Mouse (Mus musculus) ES-Bruce4 (cell line): ENCODE measurements around the gene Nkx2-5. TPM values are rescaled to one million over a fixed set of nuclear protein-coding genes. Genes with fewer than 3 reads are reported as not detected.

Source experiments
- H3K27ac ChIP-seq: 2 replicates; pipeline ENCODE4 v1.5.1; 2012; ENCODE audit warnings: low read length, inconsistent platforms; ENCODE audit not compliant: insufficient read depth
- H3K27me3 ChIP-seq: 2 replicates; pipeline ENCODE4 v1.6.1; 2012; ENCODE audit warnings: mild to moderate bottlenecking, low read length, inconsistent platforms; ENCODE audit not compliant: control insufficient read depth, poor library complexity, insufficient read depth, severe bottlenecking
- H3K36me3 ChIP-seq: 2 replicates; pipeline ENCODE4 v1.6.1; 2012; ENCODE audit warnings: inconsistent platforms, mild to moderate bottlenecking, low read length, moderate library complexity; ENCODE audit not compliant: control insufficient read depth, poor library complexity, insufficient read depth, severe bottlenecking
- H3K4me1 ChIP-seq: one replicate; pipeline ENCODE4 v1.8.1; 2011; ENCODE audit warnings: low read length; ENCODE audit not compliant: control insufficient read depth, insufficient read depth
- H3K4me3 ChIP-seq: 2 replicates; pipeline ENCODE4 v1.5.1; 2011; ENCODE audit warnings: low read depth, mild to moderate bottlenecking, low read length
- H3K9ac ChIP-seq: 2 replicates; pipeline ENCODE4 v1.6.1; 2012; ENCODE audit warnings: low read depth, mild to moderate bottlenecking, inconsistent platforms; ENCODE audit not compliant: poor library complexity, severe bottlenecking
- H3K9me3 ChIP-seq: replicated peaks from 2 replicates; pipeline ENCODE4 v1.6.1; 2012; ENCODE audit warnings: mild to moderate bottlenecking, low read length, inconsistent platforms; ENCODE audit not compliant: control insufficient read depth, poor library complexity, insufficient read depth, severe bottlenecking
- CTCF ChIP-seq: IDR thresholded peaks from one replicate; pipeline ENCODE4 v1.8.1; 2011; ENCODE audit warnings: low read depth, low read length
- EP300 ChIP-seq: IDR thresholded peaks from 2 replicates; pipeline ENCODE4 v1.6.1; 2011; ENCODE audit warnings: low read depth, low read length; ENCODE audit not compliant: insufficient read depth
- POLR2A ChIP-seq: IDR thresholded peaks from one replicate; pipeline ENCODE4 v1.8.1; 2011; ENCODE audit warnings: low read length; ENCODE audit not compliant: insufficient read depth
- polyA plus RNA-seq: library from polyadenylated mRNA; stranded (reverse); fragments of >200 nt; gene quantifications from 2 replicates; pipeline ENCODE4 v1.2.4, GENCODE M21; 2011; ENCODE audit warnings: low read depth; ENCODE audit not compliant: missing spikeins, insufficient read depth, insufficient read length

The Nkx2-5 gene
- polyA plus RNA-seq, 1 experiment: not detected

DNA sequence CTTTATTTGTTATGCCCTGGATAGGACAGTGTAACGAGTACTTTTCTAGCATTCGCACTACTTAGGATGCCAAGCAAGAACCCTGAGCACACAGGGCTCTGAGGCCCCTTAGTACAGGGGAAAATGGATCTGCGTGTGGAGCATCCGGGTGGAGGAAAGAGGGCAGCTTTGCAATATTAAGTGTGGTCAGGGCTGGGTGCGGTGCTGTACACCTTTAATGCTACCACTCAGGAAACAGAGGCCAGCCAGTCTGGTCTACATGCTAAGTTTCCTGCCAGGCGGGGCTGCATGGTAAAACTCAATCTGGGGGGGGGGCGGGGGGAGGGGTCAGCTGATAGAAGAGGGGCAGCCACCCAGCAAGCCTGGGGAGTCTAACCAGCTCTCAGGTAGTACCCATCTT lies 49.4 kb downstream of the Nkx2-5 start:
- H3K9me3 ChIP-seq: no peaks in the 10 kb centered on the region
- no peaks in the 10 kb centered on the region for H3K27me3 ChIP-seq
- no peaks in the 10 kb centered on the region for H3K4me1 ChIP-seq
- no peak overlapping the region for H3K9ac ChIP-seq
- H3K36me3 ChIP-seq: peaks cover 4% of the 10 kb centered on the region; the same call in 1 of the 2 replicates
- TF ChIP-seq EP300 (no peak), CTCF (no peak), POLR2A (no peak)
- H3K4me3 ChIP-seq: no peak overlapping the region
- no peak overlapping the region for H3K27ac ChIP-seq

DNA sequence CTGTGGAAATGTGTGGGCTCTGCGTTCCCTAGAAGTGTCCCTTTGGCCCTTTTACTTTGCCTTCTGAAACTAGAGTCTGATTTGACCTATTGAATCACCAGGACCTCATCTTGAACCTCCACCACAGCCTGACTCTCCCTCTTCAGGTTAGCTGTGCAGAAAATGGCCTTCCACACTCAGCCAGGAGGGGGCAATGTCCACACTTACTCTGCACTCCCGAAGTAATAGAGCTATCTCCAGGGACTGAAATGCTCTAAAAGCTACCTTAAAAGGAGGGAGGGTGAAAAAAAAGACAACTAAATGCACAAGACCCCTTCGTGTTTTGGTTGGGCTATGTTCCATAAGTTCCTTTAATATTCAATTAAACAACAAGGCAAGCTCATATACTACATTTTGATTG lies 50.1 kb downstream of the Nkx2-5 start:
- Histone ChIP-seq H3K4me1 (no peaks in the 10 kb centered on the region), H3K9me3 (no peaks in the 10 kb centered on the region), H3K9ac (no peak overlapping the region), H3K27me3 (no peaks in the 10 kb centered on the region), H3K36me3 (peaks cover 4% of the 10 kb centered on the region; the same call in 1 of the 2 replicates), H3K4me3 (no peak overlapping the region), H3K27ac (no peak overlapping the region)
- TF ChIP-seq CTCF (peak; percentile 71), POLR2A (no peak), EP300 (no peak)

- H3K9me3 ChIP-seq: no peaks in the 10 kb centered on the region
- no peaks in the 10 kb centered on the region for H3K27me3 ChIP-seq
- H3K4me1 ChIP-seq: no peaks in the 10 kb centered on the region
- no peak overlapping the region for H3K4me3 ChIP-seq
- no peak for TF ChIP-seq POLR2A
- no peak for TF ChIP-seq CTCF
- no peak for TF ChIP-seq EP300
- H3K9ac ChIP-seq: no peak overlapping the region
- H3K27ac ChIP-seq: no peak overlapping the region
- peaks cover 4% of the 10 kb centered on the region; the same call in 1 of the 2 replicates for H3K36me3 ChIP-seq
These were observed 51.6 kb downstream of the Nkx2-5 start for GRCm38 (mm10) chr17:26793068-26793765.

- Histone ChIP-seq H3K36me3 (peaks cover 4% of the 10 kb centered on the region; the same call in 1 of the 2 replicates), H3K9ac (no peak overlapping the region), H3K4me3 (no peak overlapping the region), H3K4me1 (no peaks in the 10 kb centered on the region), H3K9me3 (no peaks in the 10 kb centered on the region), H3K27me3 (no peaks in the 10 kb centered on the region), H3K27ac (no peak overlapping the region)
- TF ChIP-seq POLR2A (no peak), EP300 (no peak), CTCF (no peak)
These were observed 52.7 kb downstream of the Nkx2-5 start for GRCm38 (mm10) chr17:26792096-26792495.

DNA sequence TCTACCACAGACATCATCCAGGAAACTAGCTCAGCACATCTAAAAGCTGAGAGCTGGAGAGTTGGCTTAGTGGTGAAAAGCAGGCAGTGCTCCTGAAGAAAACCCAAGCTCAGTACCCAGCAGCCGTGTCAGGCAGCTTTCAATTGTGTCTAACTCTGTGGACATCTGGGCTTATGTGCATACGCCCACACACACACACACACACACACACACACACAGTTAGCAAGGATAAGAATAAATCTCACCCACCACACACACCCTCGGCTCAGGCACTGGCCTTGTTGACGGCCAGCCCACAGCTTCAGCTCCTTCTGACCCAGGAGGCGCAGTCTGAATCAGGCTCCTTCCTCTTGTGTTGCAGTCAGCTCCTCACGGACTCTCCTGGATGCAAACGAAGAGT lies 53.2 kb downstream of the Nkx2-5 start:
- H3K27ac ChIP-seq: no peak overlapping the region
- H3K4me3 ChIP-seq: no peak overlapping the region
- TF ChIP-seq CTCF (no peak), EP300 (no peak), POLR2A (no peak)
- H3K27me3 ChIP-seq: no peaks in the 10 kb centered on the region
- peaks cover 4% of the 10 kb centered on the region; the same call in 1 of the 2 replicates for H3K36me3 ChIP-seq
- H3K4me1 ChIP-seq: no peaks in the 10 kb centered on the region
- H3K9me3 ChIP-seq: no peaks in the 10 kb centered on the region
- no peak overlapping the region for H3K9ac ChIP-seq

GRCm38 (mm10) chr17:26790269-26791214 lies 54.3 kb downstream of the Nkx2-5 start:
- H3K36me3 ChIP-seq: peaks cover 4% of the 10 kb centered on the region; the same call in 1 of the 2 replicates
- H3K9ac ChIP-seq: no peak overlapping the region
- TF ChIP-seq CTCF (no peak), POLR2A (no peak), EP300 (no peak)
- no peaks in the 10 kb centered on the region for H3K4me1 ChIP-seq
- H3K27me3 ChIP-seq: no peaks in the 10 kb centered on the region
- no peaks in the 10 kb centered on the region for H3K9me3 ChIP-seq
- no peak overlapping the region for H3K4me3 ChIP-seq
- H3K27ac ChIP-seq: no peak overlapping the region
